Mouse (Mus musculus) ovary, adult 10 weeks (tissue): Measurements from ENCODE around the gene Gpr39. TPM values are rescaled to one million over a fixed set of nuclear protein-coding genes. Genes with fewer than 3 reads are reported as not detected.

ENCODE experiments used
- polyA plus RNA-seq: library from polyadenylated mRNA; stranded (reverse); fragments of 350-450 nt; fragmentation: Illumina TruSeq; extraction: RNeasy Lipid Tissue Mini Kit (QIAGEN cat#74804); gene quantifications from one replicate; pipeline ENCODE4 v1.2.3, GENCODE M21; 2014

Gene Gpr39
- polyA plus RNA-seq = 1.5 TPM

GRCm38 (mm10) chr1:125676790-125677273 lies at the start of gene Gpr39:
Gene Gpr39 (plus strand): TSS chr1:125676995.

GRCm38 (mm10) chr1:125912601-125913600 lies 236.1 kb downstream of the Gpr39 start, which contains the start of gene Lypd1:
Gene Lypd1 (minus strand): TSS chr1:125913101.

Other genes starting within 250 kb of the Gpr39 start
- gene Actr3, start 241.3 kb upstream of the Gpr39 start, polyA plus RNA-seq = 500 TPM
- gene Slc35f5, start 116.4 kb upstream of the Gpr39 start, polyA plus RNA-seq = 44.5 TPM
- 0.34 TPM for gene Lypd1, start 236.1 kb downstream of the Gpr39 start, polyA plus RNA-seq